In the genomic region with DNA sequence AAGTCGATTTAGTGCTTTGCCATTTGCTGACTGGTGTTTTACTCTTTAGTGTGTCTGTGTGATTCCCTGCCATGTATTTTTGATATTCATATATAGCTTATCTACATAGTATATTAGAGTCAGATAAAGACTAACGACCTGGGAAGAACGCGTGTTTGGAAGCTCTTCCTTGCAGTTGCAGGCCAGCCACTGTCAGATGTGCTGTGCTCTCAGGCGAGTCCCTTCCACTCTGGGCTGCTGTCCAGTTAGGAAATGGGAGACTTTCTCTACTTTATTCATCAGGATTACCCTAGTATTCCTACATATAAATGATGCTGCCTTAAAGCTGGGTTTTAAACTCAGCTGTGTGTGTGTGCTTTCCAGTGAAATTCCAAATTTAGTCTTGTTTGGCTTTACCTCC, we compare ENCODE assay signal across 22 mouse cellular contexts.
"Had no signal": no experiment of that assay in that cellular context is flagged by ENCODE, and none has a peak within 500 bp of the region (broad histone marks: within the 10 kb centered on the region; RNA-seq: fewer than 3 reads in every experiment).

No protein-coding gene starts in this region.

- H3K27me3 ChIP-seq: intestine, embryonic 15.5 days; kidney, embryonic 15.5 days; limb, embryonic 15.5 days; midbrain, embryonic 12.5 days; midbrain, embryonic 15.5 days; neural tube, embryonic 12.5 days; neural tube, embryonic 15.5 days; stomach, embryonic 15.5 days had no signal

- H3K9ac ChIP-seq: intestine, embryonic 15.5 days; kidney, embryonic 15.5 days; limb, embryonic 15.5 days; liver, embryonic 14.5 days; liver, postnatal 0 days; midbrain, embryonic 12.5 days; midbrain, embryonic 15.5 days; neural tube, embryonic 12.5 days; neural tube, embryonic 15.5 days; stomach, embryonic 15.5 days had no signal

- H3K4me2 ChIP-seq: intestine, embryonic 15.5 days; kidney, embryonic 15.5 days; limb, embryonic 15.5 days; liver, embryonic 11.5 days; midbrain, embryonic 12.5 days; midbrain, embryonic 15.5 days; neural tube, embryonic 12.5 days; neural tube, embryonic 15.5 days; stomach, embryonic 15.5 days had no signal

- H3K36me3 ChIP-seq: intestine, embryonic 15.5 days; midbrain, embryonic 15.5 days; neural tube, embryonic 15.5 days; stomach, embryonic 15.5 days had no signal

- H3K4me1 ChIP-seq: intestine, embryonic 15.5 days; kidney, embryonic 15.5 days; limb, embryonic 15.5 days; midbrain, embryonic 12.5 days; midbrain, embryonic 15.5 days; neural tube, embryonic 12.5 days; stomach, embryonic 15.5 days had no signal

- ATAC-seq: intestine, embryonic 15.5 days; liver, postnatal 0 days; midbrain, embryonic 15.5 days had no signal

- DNase-seq: kidney, adult 11 months; kidney, adult 8-10 months; kidney, postnatal 25 days; layer of hippocampus, adult 9-11 months; liver, postnatal 0 days; lung, postnatal 14 days; right cerebral cortex, adult 18-20 months; right cerebral cortex, postnatal 14 days; right cerebral cortex, postnatal 4 days; thymus, postnatal 25 days had no signal

- H3K9me3 ChIP-seq: intestine, embryonic 15.5 days; kidney, embryonic 15.5 days; midbrain, embryonic 15.5 days; neural tube, embryonic 12.5 days; neural tube, embryonic 15.5 days; stomach, embryonic 15.5 days had no signal

- H3K4me3 ChIP-seq: intestine, embryonic 15.5 days; kidney, embryonic 15.5 days; layer of hippocampus, adult 2 months; limb, embryonic 15.5 days; midbrain, embryonic 12.5 days; midbrain, embryonic 15.5 days; neural tube, embryonic 12.5 days; neural tube, embryonic 15.5 days; stomach, embryonic 15.5 days had no signal

- H3K27ac ChIP-seq: intestine, embryonic 15.5 days; kidney, embryonic 15.5 days; layer of hippocampus, adult 2 months; limb, embryonic 15.5 days; liver, embryonic 14.5 days; macrophage; midbrain, embryonic 12.5 days; midbrain, embryonic 15.5 days; neural tube, embryonic 12.5 days; neural tube, embryonic 15.5 days; stomach, embryonic 15.5 days had no signal
